Mouse (Mus musculus) kidney, adult 18-20 months (tissue): ENCODE measurements around the gene Cd160.

Experiments
- DNase-seq: peaks from one replicate; pipeline ENCODE4 v3.0.0; 2021

Cd160 gene

GRCm38 (mm10) chr3:96757691-96758090 lies 71.5 kb downstream of the Cd160 start:
- DNase-seq = no peak

- DNase-seq = no peak
Observed at GRCm38 (mm10) chr3:96755935-96756334, 73.2 kb downstream of the Cd160 start.
